Mouse (Mus musculus) megakaryocyte, embryonic 14.5 days (primary cell): ENCODE measurements around the gene Lkaaear1.

Experiments
- FLI1 ChIP-seq: IDR thresholded peaks from 2 replicates; pipeline ENCODE4 v1.6.1; 2012; ENCODE audit warnings: low read length, inconsistent platforms, mixed read lengths
- GATA1 ChIP-seq: IDR thresholded peaks from 3 replicates; pipeline ENCODE4 v1.6.1; 2012; ENCODE audit warnings: mixed read lengths, low read length, inconsistent platforms, borderline replicate concordance

DNA sequence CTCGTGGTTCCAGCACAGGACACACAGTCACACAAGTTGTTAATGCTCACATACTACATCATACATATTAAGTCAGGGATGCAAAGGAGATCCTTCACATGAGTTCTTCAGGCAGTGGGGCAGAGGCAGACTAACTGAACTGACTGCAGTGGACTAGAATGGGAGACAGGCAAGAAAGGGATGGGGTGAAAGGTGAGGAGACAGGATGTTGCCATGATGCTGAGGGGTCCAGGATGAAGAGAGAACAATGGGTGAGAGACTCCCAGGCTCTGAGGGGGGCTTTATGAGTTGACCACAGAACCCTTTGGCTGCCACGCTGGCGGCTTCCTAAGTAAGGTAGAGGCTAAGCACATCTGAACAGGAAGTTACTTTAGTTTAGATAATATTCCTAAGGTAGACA lies 3.7 kb downstream of the Lkaaear1 start:
- TF ChIP-seq GATA1 = no peak
- TF ChIP-seq FLI1 = no peak
